Mouse (Mus musculus) E14TG2a.4 (cell line): ENCODE results near the gene Kiss1r.
A peak's percentile ranks its signal among the peaks of the same experiment; 100 is the strongest.
"Not testable (repeated sequence)": the region's sequence is repeated elsewhere in the genome, so short reads cannot be mapped to it uniquely, and the experiment has no call there.

Experiments used
- H3K27me3 ChIP-seq: 2 replicates; pipeline ENCODE4 v1.6.1; 2014; ENCODE audit warnings: low read length, control low read depth; ENCODE audit not compliant: insufficient read depth
- H3K36me3 ChIP-seq: 2 replicates; pipeline ENCODE4 v1.6.1; 2014; ENCODE audit warnings: low read length, control low read depth; ENCODE audit not compliant: insufficient read depth
- H3K4me1 ChIP-seq: replicated peaks from 2 replicates; pipeline ENCODE4 v1.6.1; 2014; ENCODE audit warnings: low read depth, low read length, control low read depth
- H3K4me3 ChIP-seq: replicated peaks from 2 replicates; pipeline ENCODE4 v1.5.1; 2014; ENCODE audit warnings: mild to moderate bottlenecking, low read length
- H3K9me3 ChIP-seq: 2 replicates; pipeline ENCODE4 v1.6.1; 2014; ENCODE audit warnings: low read length, control low read depth
- CTCF ChIP-seq: conservative IDR thresholded peaks from 2 replicates; pipeline ENCODE4 v1.5.1; 2014; ENCODE audit warnings: low read length
- NANOG ChIP-seq: IDR thresholded peaks from 2 replicates; pipeline ENCODE4 v1.6.1; 2014; ENCODE audit warnings: borderline replicate concordance, low read length, mixed read lengths
- POU5F1 ChIP-seq: IDR thresholded peaks from 2 replicates; pipeline ENCODE4 v1.6.1; 2014; ENCODE audit warnings: low read length, borderline replicate concordance

Gene Kiss1r

GRCm38 (mm10) chr10:79890670-79891069 is 26.1 kb upstream of the Kiss1r start, which contains the start of gene Cfd:
Gene Cfd, plus strand, starts transcription at chr10:79890853.
- H3K4me3 ChIP-seq = no peak within 1 kb of the TSS

GRCm38 (mm10) chr10:79892451-79893118 is 24.2 kb upstream of the Kiss1r start:
- TF ChIP-seq CTCF = peak; percentile 69
- Histone ChIP-seq H3K36me3 (peaks cover 28% of the 10 kb centered on the region), H3K4me1 (peaks cover 48% of the 10 kb centered on the region), H3K27me3 (peaks cover 19% of the 10 kb centered on the region)
- H3K4me3 ChIP-seq, H3K9me3 ChIP-seq: not testable (repeated sequence)

More at GRCm38 (mm10) chr10:79890670-79891069, 26.1 kb upstream of the Kiss1r start, which contains the start of gene Cfd:
- no peak for TF ChIP-seq POU5F1
- no peak for TF ChIP-seq NANOG
- no peak for TF ChIP-seq CTCF
- peaks cover 36% of the 10 kb centered on the region for H3K4me1 ChIP-seq
- no peaks in the 10 kb centered on the region for H3K9me3 ChIP-seq
- peaks cover 20% of the 10 kb centered on the region for H3K27me3 ChIP-seq
- H3K36me3 ChIP-seq = peaks cover 14% of the 10 kb centered on the region

GRCm38 (mm10) chr10:79896306-79896705 is 20.5 kb upstream of the Kiss1r start:
- Histone ChIP-seq H3K4me1 (peaks cover 62% of the 10 kb centered on the region), H3K36me3 (peaks cover 45% of the 10 kb centered on the region), H3K9me3 (no peaks in the 10 kb centered on the region), H3K27me3 (no peaks in the 10 kb centered on the region), H3K4me3 (no peak overlapping the region)
- no peak for TF ChIP-seq CTCF
- no peak for TF ChIP-seq NANOG
- TF ChIP-seq POU5F1 = no peak

- H3K27me3 ChIP-seq = no peaks in the 10 kb centered on the region
- no peak for TF ChIP-seq NANOG
- no peak for TF ChIP-seq POU5F1
- TF ChIP-seq CTCF = no peak
- peaks cover 66% of the 10 kb centered on the region for H3K4me1 ChIP-seq
- peaks cover 50% of the 10 kb centered on the region for H3K36me3 ChIP-seq
- no peak overlapping the region for H3K4me3 ChIP-seq
- no peaks in the 10 kb centered on the region for H3K9me3 ChIP-seq
These were observed 20.0 kb upstream of the Kiss1r start for GRCm38 (mm10) chr10:79896814-79897213.

- no peaks in the 10 kb centered on the region for H3K9me3 ChIP-seq
These were observed 19.2 kb upstream of the Kiss1r start for GRCm38 (mm10) chr10:79897316-79898245.

GRCm38 (mm10) chr10:79900951-79901410 is 15.8 kb upstream of the Kiss1r start:
- H3K36me3 ChIP-seq = peaks cover 66% of the 10 kb centered on the region
- H3K27me3 ChIP-seq = no peaks in the 10 kb centered on the region
- no peak for TF ChIP-seq NANOG
- TF ChIP-seq CTCF = no peak
- no peak for TF ChIP-seq POU5F1
- H3K4me1 ChIP-seq = peaks cover 59% of the 10 kb centered on the region
- H3K4me3 ChIP-seq = no peak overlapping the region
- no peaks in the 10 kb centered on the region for H3K9me3 ChIP-seq

More at GRCm38 (mm10) chr10:79897316-79898245, 19.2 kb upstream of the Kiss1r start:
- TF ChIP-seq CTCF = no peak
- no peak for TF ChIP-seq NANOG
- no peak for TF ChIP-seq POU5F1
- Histone ChIP-seq H3K36me3 (peaks cover 57% of the 10 kb centered on the region), H3K27me3 (no peaks in the 10 kb centered on the region), H3K4me3 (no peak overlapping the region), H3K4me1 (peaks cover 66% of the 10 kb centered on the region)

- no peaks in the 10 kb centered on the region for H3K9me3 ChIP-seq
- no peaks in the 10 kb centered on the region for H3K27me3 ChIP-seq
- H3K4me1 ChIP-seq = peaks cover 44% of the 10 kb centered on the region
- H3K36me3 ChIP-seq = peaks cover 60% of the 10 kb centered on the region
- H3K4me3 ChIP-seq = no peak overlapping the region
- TF ChIP-seq CTCF = no peak
- TF ChIP-seq POU5F1 = no peak
- TF ChIP-seq NANOG = no peak
These were observed 10.1 kb upstream of the Kiss1r start for GRCm38 (mm10) chr10:79906712-79907111.

GRCm38 (mm10) chr10:79907415-79907814 is 9.4 kb upstream of the Kiss1r start:
- no peaks in the 10 kb centered on the region for H3K27me3 ChIP-seq
- TF ChIP-seq CTCF (no peak), NANOG (no peak), POU5F1 (no peak)
- peaks cover 57% of the 10 kb centered on the region for H3K36me3 ChIP-seq
- peaks cover 46% of the 10 kb centered on the region for H3K4me1 ChIP-seq
- no peaks in the 10 kb centered on the region for H3K9me3 ChIP-seq
- peak overlapping the region; percentile 94; the same call in 1 of the 2 replicates for H3K4me3 ChIP-seq
